Mouse (Mus musculus): ENCODE results near the gene Marf1. TPM values are rescaled to one million over a fixed set of nuclear protein-coding genes. Genes with fewer than 3 reads are reported as not detected.
"Not testable (repeated sequence)": the region's sequence is repeated elsewhere in the genome, so short reads cannot be mapped to it uniquely, and the experiment has no call there.

The Marf1 gene
- total RNA-seq (2021): 10 to 100 TPM; 14.4 to 16.1 TPM
- long read RNA-seq, experiment 1, partial matches to known transcripts: 0 of 1 reads
- long read RNA-seq, experiment 1, other reads (novel, unspliced or antisense): 1 of 1 reads
- long read RNA-seq, experiment 2, full-length matches to known transcripts: 1 of 2 reads
- long read RNA-seq, experiment 2, partial matches to known transcripts: 0 of 2 reads
- long read RNA-seq, experiment 2, other reads (novel, unspliced or antisense): 1 of 2 reads

DNA sequence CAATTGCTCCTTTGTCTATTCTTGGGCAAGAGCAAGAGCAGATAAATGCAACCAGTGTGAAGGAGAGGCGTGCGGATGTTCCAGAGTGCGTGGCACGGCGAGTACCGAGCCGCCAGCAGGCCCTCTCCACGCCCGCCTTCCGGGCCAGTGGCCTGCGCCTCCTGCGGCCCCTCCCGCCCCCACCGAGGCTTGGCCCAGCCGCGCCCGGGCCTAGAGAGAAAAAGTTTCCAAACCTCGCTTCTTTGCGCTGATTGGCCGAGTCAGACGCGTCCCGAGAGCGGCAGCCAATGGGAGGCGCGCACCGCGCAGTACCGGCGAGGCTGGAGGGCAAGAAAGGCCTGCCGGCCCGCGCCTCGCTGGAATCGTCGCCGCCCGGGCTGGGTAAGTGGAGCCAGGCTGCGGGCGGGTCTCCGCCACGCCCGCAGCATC, at the start of gene Marf1, which contains the start of gene Nde1:
Marf1 (minus strand) TSS at position 364 of the 429 bp plus-strand sequence.
Nde1 (plus strand) TSS at position 288 of the 429 bp plus-strand sequence.
- intact Hi-C loops (cut with DNase I; ENCODE audit: low total_unique reads): no loop called here
- DNase-seq: peak; percentile 95

DNA sequence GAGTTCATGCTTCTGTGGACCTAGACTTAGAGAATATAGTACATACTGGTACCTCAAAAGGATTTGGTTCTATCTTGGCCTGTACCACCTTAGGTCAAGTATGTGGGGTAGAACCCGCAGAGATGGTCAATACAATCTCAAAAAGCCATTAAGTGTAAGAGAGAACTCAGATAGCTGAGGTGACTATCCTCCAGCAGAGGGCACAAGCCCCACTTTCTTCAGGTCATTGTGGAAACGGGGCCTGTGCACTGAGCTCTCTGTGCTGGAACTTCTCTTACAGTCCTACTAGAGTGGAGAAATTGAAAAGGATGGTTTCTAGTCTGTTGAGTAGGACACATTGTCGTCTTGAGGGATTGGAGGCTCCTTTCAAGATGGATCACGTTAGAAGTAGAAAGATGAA, 35.6 kb upstream of the Marf1 start:
- DNase-seq: no peak
- intact Hi-C loops (cut with DNase I; ENCODE audit: low total_unique reads): no loop called here

DNA sequence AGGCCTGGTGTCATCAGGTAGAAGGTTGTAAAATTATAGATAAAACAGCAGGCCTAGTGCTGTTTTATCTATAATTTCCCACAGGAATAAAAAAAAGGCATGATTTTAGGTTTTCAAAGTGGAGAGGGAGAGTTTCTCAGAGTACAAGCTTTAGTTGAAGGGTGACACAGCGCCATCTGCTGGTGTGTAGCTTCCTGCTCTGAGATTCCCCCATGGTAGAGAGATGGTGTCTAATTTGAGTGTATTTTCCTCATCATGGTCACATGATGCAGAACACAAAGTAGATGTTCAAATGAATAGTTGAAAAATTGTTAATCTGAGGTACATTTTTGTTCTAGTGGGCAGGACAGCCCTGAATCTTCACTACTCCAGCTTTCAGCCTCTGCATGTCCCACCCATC, 32.3 kb upstream of the Marf1 start:
- intact Hi-C loops (cut with DNase I; ENCODE audit: low total_unique reads): no loop called here
- DNase-seq: peak; percentile 35

DNA sequence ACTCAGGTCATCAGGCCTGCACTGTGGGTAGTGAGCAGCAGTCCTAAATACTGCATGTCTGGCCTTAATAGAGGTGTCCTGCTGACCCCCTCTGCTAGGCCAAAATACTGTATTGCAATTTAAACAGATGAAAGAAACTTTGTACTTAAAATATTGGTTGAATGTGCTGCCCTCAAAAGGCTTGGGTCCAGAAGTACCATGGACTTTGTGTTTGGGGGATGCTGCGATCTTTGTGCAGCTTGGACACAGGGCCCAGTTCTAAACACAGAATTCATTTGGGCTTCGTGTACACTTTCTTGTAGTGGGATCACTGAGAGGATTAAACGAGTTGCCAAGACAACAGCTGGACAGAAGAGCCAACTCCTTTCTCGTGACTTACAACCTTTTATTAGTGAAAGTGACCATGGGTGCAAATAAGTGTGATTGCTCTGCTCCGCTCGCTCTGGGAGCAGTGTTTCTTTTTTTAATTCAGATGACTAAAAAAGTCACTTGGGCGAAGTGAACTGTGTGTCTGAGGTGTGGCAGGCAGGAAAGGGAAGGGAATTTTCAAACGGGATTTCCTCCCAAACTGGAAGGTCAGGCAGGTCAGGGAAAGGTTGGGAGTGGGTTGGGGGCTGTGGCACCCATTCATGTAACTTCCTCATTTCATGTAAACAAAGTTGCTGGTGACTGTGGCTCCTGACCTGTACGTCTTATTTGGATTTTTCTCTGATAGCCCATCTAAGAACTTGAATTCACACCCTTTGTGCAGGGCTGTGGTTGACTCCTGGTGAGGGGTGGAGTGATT, 31.2 kb upstream of the Marf1 start:
- no peak for DNase-seq
- intact Hi-C loops (cut with DNase I; ENCODE audit: low total_unique reads): no loop called here

DNA sequence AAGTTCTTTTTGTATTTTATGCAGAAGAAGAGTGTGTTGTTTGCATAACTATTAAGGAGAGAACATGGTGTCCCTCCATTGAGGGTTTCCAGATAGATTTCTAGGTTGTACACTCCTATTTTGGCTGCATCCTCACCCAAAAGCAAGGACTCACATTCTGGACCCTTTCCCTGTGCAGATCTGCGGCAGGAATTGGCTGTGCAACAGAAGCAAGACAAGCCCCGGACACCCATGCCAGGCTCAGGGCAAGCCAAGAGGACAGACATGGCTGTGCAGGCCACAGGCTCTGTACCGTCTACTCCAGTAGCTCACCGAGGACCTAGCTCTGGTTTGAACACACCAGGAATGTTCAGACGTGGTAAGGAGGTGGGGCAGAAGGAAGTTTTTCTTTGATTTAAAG, 22.4 kb upstream of the Marf1 start:
- intact Hi-C loops (cut with DNase I; ENCODE audit: low total_unique reads): no loop called here
- no peak for DNase-seq

DNA sequence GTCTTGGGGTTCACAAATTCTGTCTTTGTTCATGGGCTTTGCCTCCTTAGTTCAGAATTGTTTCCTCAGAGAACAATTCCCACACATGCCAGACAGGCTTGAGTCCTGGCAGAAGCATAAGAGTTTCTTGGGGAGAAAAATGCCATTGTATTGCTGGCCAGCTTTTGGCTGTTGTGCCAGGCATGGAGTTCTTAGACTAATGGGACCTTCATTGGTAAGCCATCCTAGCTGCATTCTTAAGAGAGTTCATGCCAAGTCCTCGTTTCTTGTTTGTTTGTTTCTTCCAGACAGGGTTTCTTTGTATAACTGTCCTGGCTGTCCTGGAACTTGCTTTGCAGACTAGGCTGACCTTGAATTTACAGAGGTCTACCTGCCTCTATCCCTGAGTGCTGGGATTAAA, 20.7 kb upstream of the Marf1 start:
- DNase-seq: no peak
- intact Hi-C loops (cut with DNase I; ENCODE audit: low total_unique reads): no loop called here

DNA sequence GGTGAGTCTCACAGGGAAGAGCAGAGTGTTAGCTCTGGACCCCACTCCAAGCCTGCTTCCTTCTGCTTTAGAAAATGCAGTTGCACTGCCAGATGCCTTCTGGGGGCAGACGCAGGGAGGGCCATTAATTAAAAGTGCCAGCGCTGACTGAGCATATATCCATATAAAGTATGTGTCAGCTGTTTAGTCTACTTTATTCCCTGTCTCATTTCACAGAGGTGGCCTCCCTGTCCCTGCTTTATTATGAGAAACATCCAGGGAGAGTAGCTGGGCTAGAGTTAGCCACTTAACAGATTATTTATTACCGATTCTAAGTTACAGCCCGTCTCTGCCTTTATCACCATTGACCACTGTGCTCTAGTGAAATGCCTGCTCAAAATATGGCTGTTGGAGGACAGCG, 19.2 kb upstream of the Marf1 start:
- intact Hi-C loops (cut with DNase I; ENCODE audit: low total_unique reads): no loop called here
- no peak for DNase-seq

DNA sequence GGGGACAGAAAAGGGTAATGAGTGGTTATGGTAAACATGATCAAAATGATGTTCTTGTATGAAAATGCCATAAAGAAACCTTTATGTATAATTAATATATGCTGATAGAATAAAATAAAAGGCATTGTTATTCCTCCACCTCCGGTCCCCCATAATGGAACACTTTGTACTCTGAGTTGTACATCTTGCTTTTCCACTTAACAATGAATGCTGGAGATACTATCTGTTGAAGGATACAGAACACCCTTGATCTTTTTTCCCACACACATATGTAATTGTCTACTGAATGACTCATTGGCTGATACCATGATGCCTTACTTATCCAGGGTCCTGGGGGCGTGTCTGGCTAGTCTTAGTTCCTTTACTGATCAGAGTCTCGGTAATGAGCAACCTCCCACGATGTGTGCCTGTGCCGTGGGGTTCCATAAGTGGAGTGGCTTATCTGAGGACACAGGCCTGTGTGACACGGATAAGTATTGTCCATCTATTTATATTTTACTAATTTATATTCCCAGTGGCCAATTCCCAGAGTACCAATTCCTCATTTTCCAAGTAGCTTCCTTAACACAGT, 17.1 kb upstream of the Marf1 start:
- no peak for DNase-seq
- intact Hi-C loops (cut with DNase I; ENCODE audit: low total_unique reads): no loop called here

DNA sequence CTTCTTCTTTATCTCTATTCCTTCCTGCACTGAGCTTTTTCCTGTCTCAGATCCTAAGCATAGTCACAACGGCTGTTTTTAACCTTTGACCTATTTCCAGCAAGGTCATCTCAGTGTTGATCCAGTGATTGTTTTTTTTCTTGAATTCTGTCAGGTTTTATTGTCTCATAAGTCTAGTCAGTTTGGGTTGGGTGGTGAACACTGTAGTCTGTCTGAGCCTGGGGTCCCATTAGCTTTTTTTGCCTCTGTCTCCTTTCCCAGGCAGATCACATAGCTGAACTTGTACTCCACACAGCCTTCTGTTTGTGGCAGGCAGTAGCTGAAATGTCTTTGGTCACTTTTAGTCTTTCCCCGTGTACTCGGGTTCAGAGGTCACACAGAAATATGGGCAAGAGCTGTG, 14.9 kb upstream of the Marf1 start:
- DNase-seq: no peak
- intact Hi-C loops (cut with DNase I; ENCODE audit: low total_unique reads): no loop called here

DNA sequence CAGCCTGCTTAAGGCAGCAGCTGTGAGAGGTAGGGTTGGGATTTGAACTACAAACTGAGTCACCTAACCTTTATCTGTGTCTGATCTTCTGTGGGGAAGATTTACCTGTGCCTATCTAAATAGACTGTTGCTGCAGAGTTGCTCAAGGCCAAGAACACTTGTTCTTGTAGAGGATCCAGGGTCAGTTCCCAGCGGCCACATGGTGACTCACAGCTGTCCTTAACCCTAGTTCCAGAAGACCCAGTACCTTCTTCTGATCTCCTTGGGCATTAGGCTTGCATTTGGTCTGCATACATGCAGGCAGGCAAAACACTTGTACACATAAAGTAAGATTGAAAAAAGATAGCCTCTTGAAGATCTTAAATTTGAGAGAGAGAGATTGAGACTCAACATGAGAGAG, 6.6 kb upstream of the Marf1 start:
- DNase-seq: no peak
- intact Hi-C loops (cut with DNase I; ENCODE audit: low total_unique reads): no loop called here

DNA sequence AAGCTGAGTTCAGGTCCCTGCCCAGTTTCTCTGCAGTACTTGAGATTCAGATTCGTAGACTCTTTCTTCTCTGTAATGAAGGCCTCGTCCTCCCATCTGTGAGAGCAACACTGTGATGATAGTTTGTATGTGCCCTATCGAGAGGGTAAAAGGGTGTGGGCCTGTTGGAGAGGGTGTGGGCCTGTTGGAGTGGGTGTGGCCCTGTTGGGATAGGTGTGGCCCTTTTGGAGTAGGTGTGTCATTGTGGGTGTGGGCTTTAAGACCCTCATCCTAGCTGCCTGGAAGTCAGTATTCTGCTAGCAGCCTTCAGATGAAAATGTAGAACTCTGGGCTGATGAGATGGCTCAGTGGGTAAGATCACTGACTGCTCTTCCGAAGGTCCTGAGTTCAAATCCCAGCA, 3.3 kb upstream of the Marf1 start:
- intact Hi-C loops (cut with DNase I; ENCODE audit: low total_unique reads): no loop called here
- DNase-seq: no peak

DNA sequence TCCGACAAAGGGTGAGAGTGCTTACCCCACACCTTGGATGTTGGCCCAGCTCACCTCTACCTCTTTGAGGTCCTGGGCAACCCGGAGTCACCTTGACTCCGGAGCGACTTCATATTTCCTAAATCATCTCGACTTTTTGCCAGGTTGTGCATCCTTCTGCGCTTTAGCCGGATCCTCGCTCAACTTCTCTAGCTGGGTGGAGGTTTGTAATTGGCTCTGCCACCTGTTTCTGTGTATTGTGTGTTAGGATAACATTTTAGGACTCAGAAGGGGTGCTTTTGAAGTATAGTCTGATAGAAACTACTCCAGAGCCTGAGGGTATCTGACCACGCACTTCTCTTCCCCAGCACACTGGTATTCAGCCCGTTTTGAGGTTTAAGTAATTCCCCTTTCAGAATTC, 580 bp upstream of the Marf1 start:
- intact Hi-C loops (cut with DNase I; ENCODE audit: low total_unique reads): no loop called here
- DNase-seq: no peak

DNA sequence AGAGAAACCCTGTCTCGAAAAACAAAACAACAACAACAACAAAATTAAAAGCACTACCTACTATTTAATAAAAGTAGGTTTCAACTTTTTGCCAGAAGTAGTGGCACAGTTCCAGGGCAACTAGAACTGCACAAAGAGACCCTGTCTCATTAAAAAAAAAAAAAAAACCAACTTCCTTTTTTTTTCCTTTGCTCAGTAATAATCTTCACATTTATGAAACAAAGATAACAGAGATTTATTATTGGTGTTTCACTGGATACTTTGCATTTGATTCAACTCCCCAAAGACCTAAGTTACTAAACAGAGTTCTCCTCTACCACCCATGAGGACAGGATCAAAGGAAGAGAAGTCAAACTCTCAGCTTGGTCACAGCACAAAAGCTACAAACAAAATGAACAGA, 2.2 kb downstream of the Marf1 start:
- intact Hi-C loops (cut with DNase I; ENCODE audit: low total_unique reads): no loop called here
- DNase-seq: no peak

DNA sequence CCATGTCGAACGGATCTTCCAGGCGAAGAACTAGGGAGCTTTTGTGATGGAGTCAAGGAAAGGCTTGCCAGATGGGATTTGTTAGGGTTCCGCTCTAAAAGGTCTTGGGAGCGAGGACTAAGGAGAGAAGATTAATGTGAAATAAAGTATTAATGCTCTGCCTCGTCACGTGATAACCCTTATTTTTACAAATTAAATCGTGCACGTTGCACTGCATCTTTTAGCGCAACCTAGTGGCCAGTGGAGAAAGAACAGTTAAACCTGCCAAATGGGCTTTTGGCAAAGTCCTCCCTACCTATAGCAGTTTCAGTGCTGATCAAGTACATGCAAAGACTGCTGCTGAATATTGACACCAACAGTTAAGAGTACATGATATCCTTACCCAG, 3.4 kb downstream of the Marf1 start:
- peak; percentile 50 for DNase-seq
- intact Hi-C loops (cut with DNase I; ENCODE audit: low total_unique reads): no loop called here

DNA sequence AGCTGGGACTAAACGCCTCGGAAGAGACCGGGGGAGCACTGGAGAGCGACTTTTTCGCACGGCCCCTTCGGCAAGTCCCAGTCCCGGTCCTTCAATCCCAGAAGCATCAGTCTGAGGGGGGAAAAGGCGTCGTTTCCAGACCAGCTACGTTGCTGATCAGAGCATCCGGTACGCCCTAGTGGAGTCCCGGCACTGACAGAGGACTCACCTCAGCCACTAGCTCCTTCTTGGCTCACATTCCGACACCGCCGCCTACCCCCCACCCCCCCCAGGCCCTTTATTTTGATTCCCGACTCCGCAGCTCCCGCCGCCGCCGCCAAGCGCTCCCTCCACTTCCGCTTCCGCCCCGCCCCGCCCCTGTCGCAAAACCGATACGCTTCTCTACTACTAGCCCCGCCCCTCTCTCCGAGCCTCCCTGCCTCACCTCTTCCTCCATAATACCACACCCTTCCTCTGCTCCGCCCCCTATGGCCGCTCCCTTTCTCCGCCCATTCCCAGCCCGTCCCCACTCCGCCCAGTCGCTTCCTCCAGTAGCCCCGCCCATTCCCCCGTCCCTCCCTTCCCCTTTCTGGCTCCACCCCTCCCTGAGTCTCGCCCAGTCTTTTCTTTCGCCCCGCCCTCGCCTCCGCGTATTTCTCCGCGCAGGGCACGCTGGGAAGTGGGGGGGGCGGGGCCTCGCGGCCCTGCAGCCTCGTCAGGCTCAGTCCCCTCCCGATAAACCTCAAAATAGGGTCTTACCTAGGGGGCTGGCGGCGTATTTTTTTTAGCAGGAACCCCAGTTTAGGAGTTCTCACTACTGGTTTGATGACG, 4.0 kb downstream of the Marf1 start:
- intact Hi-C loops (cut with DNase I; ENCODE audit: low total_unique reads): no loop called here
- DNase-seq: peak; percentile 100

DNA sequence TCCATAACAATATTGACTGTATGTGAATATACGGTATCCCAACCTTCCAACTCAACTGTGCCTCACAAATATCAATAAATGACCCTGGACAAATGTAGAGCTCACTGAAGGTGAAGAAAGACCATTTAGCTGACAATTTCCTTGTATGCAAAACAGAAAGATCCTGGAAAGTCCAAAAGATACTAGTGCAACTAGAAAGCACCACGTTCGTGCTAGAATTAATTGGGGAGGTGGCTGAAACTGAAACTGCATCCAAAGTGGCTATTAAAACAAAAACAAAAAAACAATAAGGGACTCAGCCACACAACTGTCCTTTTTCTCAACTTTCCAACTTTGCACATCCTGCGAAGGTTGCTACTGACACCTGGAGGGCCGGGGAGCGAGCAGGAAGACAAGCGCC, 4.6 kb downstream of the Marf1 start:
- no peak for DNase-seq
- intact Hi-C loops (cut with DNase I; ENCODE audit: low total_unique reads): no loop called here

DNA sequence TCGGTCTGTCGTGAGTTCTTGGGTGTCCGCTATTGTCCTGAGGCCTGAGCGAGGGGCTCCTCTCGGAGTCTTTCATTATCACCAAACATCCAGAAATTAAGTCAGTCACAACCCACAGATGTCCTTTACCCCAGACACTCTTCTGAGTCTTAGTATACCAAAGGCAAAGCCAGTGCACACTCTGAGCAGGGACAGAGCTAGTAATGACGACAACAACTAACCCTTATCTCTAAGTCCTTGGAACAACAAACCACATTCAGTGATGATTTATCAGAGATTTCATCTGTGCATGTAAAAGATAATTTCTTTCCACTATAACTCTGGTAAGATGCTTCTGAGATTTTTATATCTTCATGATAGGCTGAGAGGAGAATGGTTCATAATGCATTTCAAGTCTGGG, 6.8 kb downstream of the Marf1 start:
- intact Hi-C loops (cut with DNase I; ENCODE audit: low total_unique reads): no loop called here
- no peak for DNase-seq

DNA sequence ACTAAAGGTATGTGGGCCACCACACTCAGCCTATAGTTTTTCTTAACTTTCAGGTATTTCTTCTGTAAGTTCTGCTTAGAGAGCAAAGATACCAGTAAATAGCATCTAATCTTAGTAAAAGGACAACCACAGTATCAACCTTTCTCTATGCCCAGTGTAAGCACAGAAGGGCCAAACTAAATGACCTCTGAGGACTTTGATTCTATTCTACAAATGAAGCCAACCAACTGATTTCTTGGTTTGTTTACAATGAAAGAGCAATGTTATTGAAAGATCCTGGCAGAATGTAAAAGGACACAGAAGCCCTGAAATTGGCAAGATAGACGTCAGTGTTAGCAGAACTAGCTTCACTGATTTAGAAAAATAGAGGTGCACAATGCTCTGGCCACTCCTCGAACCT, 7.5 kb downstream of the Marf1 start:
- intact Hi-C loops (cut with DNase I; ENCODE audit: low total_unique reads): not testable (repeated sequence)

DNA sequence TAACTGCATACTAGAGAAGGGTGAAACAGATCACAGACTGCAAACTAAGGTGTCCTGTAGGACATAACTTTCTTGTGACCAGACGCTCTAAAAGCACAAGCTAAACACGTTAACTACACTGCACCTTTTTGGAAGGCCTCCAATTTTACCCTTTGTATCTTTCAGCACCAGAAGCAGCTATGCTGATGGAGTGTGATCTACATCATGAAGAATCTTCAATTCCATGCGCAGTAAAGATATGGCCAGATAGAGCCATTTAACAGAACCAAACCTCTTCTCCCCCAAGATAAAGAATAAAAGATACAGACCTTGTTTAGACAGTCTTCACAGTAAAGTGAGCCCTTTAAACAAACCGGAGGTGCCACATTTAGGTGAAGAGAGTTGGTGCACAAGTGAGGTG, 11.4 kb downstream of the Marf1 start:
- intact Hi-C loops (cut with DNase I; ENCODE audit: low total_unique reads): no loop called here
- DNase-seq: no peak

More for the DNA sequence above, 7.5 kb downstream of the Marf1 start:
- DNase-seq: not testable (repeated sequence)

DNA sequence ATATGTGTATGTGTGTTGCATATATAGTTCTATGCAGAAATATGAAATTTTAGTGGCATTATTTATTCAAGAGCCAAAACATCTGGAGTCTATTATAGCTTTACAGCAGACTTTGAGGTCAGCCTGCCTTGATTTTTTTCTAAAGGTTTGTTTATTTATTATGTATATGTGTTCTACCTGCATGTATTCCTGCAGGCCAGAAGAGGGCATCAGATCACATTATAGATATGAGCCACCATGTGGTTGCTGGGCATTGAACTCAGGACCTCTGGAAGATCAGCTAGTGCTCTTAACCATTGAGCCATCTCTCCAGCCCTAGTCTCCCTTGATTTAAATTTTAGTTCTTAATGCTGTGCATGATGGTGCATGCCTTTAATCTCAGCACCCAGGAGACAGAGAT, 15.4 kb downstream of the Marf1 start:
- intact Hi-C loops (cut with DNase I; ENCODE audit: low total_unique reads): no loop called here
- no peak for DNase-seq

Data from gastrocnemius, postnatal 14 days (tissue).